In the genomic region with DNA sequence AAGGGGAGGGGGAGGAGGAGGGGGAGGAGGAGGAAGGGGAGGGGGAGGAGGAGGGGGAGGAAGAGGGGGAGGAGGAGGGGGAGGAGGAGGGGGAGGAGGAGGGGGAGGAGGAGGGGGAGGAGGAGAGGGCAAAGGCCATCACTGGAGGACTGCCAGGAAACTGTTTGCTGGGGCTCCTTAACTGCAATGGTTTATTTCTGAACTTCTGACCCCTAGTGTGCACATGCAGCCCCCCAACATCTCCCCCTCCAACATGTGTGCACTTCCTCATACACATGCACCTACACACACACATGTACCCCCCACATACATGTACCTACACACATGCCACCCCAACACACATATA, we compare ENCODE assay signal across 19 mouse cellular contexts. TPM values are rescaled to one million over a fixed set of nuclear protein-coding genes. Genes with fewer than 3 reads are reported as not detected.
A peak's percentile ranks its signal among the peaks of the same experiment; 100 is the strongest.
DNase-seq lines count a peak whose midpoint lies in the region; ATAC-seq lines count a peak whose summit lies in the region.
"Had no signal": no experiment of that assay in that cellular context is flagged by ENCODE, and none has a peak within 500 bp of the region (broad histone marks: within the 10 kb centered on the region; RNA-seq: fewer than 3 reads in every experiment).

No protein-coding gene starts in this region.

- no peaks in the 10 kb centered on the region for H3K36me3 ChIP-seq in heart, embryonic 12.5 days
- no peaks in the 10 kb centered on the region for H3K36me3 ChIP-seq in lung, embryonic 15.5 days
- H3K36me3 ChIP-seq in intestine, embryonic 15.5 days = no peaks in the 10 kb centered on the region
- H3K36me3 ChIP-seq: forebrain, embryonic 15.5 days; hindbrain, embryonic 12.5 days; neural tube, embryonic 12.5 days had no signal

- no peak overlapping the region for H3K4me2 ChIP-seq in heart, embryonic 12.5 days
- no peak overlapping the region for H3K4me2 ChIP-seq in lung, embryonic 15.5 days
- H3K4me2 ChIP-seq in intestine, embryonic 15.5 days (replicated peaks) = no peak overlapping the region
- H3K4me2 ChIP-seq: forebrain, embryonic 15.5 days; hindbrain, embryonic 12.5 days; neural tube, embryonic 12.5 days had no signal

- H3K27ac ChIP-seq in heart, embryonic 12.5 days (ENCODE audit: poor library complexity, severe bottlenecking) = peak overlapping the region; percentile 78
- H3K27ac ChIP-seq in lung, embryonic 15.5 days = peak overlapping the region; percentile 85
- peak overlapping the region; percentile 44; the same call in 1 of the 2 replicates for H3K27ac ChIP-seq in intestine, embryonic 15.5 days
- H3K27ac ChIP-seq: forebrain, embryonic 15.5 days; neural tube, embryonic 12.5 days had no signal

- intact Hi-C loops in heart, postnatal 25 days (cut with DNase I) = no loop called here

- no peaks in the 10 kb centered on the region for H3K9me3 ChIP-seq in heart, embryonic 12.5 days (replicated peaks)
- no peaks in the 10 kb centered on the region for H3K9me3 ChIP-seq in lung, embryonic 15.5 days
- no peaks in the 10 kb centered on the region for H3K9me3 ChIP-seq in intestine, embryonic 15.5 days
- H3K9me3 ChIP-seq: forebrain, embryonic 15.5 days; hindbrain, embryonic 12.5 days; neural tube, embryonic 12.5 days had no signal

- DNase-seq in heart, postnatal 25 days (ENCODE audit: low spot score) = no peak
- DNase-seq in lung, postnatal 25 days (ENCODE audit: low spot score) = no peak
- DNase-seq in yolk sac, embryonic 10.5 days (ENCODE audit: low spot score) = peak; percentile 18
- no peak for DNase-seq in ovary, postnatal 14 days (ENCODE audit: low spot score)
- DNase-seq: adrenal gland, postnatal 25 days; cerebellum, adult 18-20 months; cerebellum, postnatal 36 days; gastrocnemius, postnatal 36 days; right cerebral cortex, postnatal 14 days had no signal

- no peak overlapping the region for H3K9ac ChIP-seq in heart, embryonic 12.5 days
- no peak overlapping the region for H3K9ac ChIP-seq in lung, embryonic 15.5 days
- H3K9ac ChIP-seq in intestine, embryonic 15.5 days = no peak overlapping the region
- H3K9ac ChIP-seq: forebrain, embryonic 15.5 days; hindbrain, embryonic 12.5 days; neural tube, embryonic 12.5 days had no signal

- H3K4me3 ChIP-seq in heart, embryonic 12.5 days = no peak overlapping the region
- no peak overlapping the region for H3K4me3 ChIP-seq in lung, embryonic 15.5 days
- H3K4me3 ChIP-seq in intestine, embryonic 15.5 days (replicated peaks) = no peak overlapping the region
- H3K4me3 ChIP-seq: forebrain, embryonic 15.5 days; hindbrain, embryonic 12.5 days; neural tube, embryonic 12.5 days had no signal

- no peak for ATAC-seq in heart, embryonic 12.5 days (ENCODE audit: insufficient number of reproducible peaks, low FRiP score)
- no peak for ATAC-seq in lung, embryonic 15.5 days (ENCODE audit: borderline replicate concordance, extremely low read depth, low FRiP score, low TSS enrichment)
- no peak for ATAC-seq in intestine, embryonic 15.5 days
- ATAC-seq: forebrain, embryonic 15.5 days; inflammation-experienced regulatory T-cells, adult 6 months had no signal

- no peaks in the 10 kb centered on the region for H3K27me3 ChIP-seq in heart, embryonic 12.5 days (replicated peaks)
- H3K27me3 ChIP-seq in lung, embryonic 15.5 days = no peaks in the 10 kb centered on the region
- H3K27me3 ChIP-seq in intestine, embryonic 15.5 days (replicated peaks) = no peaks in the 10 kb centered on the region
- H3K27me3 ChIP-seq: forebrain, embryonic 15.5 days; hindbrain, embryonic 12.5 days; neural tube, embryonic 12.5 days had no signal

- peaks cover 29% of the 10 kb centered on the region for H3K4me1 ChIP-seq in heart, embryonic 12.5 days (replicated peaks)
- H3K4me1 ChIP-seq in lung, embryonic 15.5 days = peaks cover 55% of the 10 kb centered on the region
- H3K4me1 ChIP-seq in intestine, embryonic 15.5 days (replicated peaks) = peaks cover 25% of the 10 kb centered on the region
- H3K4me1 ChIP-seq: forebrain, embryonic 15.5 days; hindbrain, embryonic 12.5 days; neural tube, embryonic 12.5 days had no signal

RNA-seq across cellular contexts. Expression of a gene that starts 2.9 kb away (rescaled TPM):
- 0.43 and 0.71 TPM in 2 replicates for polyA plus RNA-seq in heart, embryonic 12.5 days (2016; fragmentation: Nextera tagmentation; extraction: Ambion mirVana)
- total RNA-seq in heart, postnatal 25 days (2021) = 1 to 10 TPM; 7.4 to 9.4 TPM
- 6.9 and 7.9 TPM in 2 replicates for polyA plus RNA-seq in lung, embryonic 15.5 days (2015; fragmentation: Nextera tagmentation; extraction: Ambion mirVana)
- 4.1 and 5.8 TPM in 2 replicates for polyA plus RNA-seq in intestine, embryonic 15.5 days (2015; fragmentation: Nextera tagmentation; extraction: Ambion mirVana)
- total RNA-seq: megakaryocyte-erythroid progenitor cell, adult 5-6 weeks; monocyte, adult 5-6 weeks had no signal
- polyA plus RNA-seq: inflammation-experienced regulatory T-cells, adult 6 months; limb, embryonic 11.5 days had no signal

RNA-seq across cellular contexts. Expression of a gene that starts 3.5 kb away (rescaled TPM):
- polyA plus RNA-seq in heart, embryonic 12.5 days (2016; fragmentation: Nextera tagmentation; extraction: Ambion mirVana) = 0.08 and 0.34 TPM in 2 replicates
- total RNA-seq in heart, postnatal 25 days (2021) = not detected
- polyA plus RNA-seq in lung, embryonic 15.5 days (2015; fragmentation: Nextera tagmentation; extraction: Ambion mirVana) = 0.29 and 0.50 TPM in 2 replicates
- polyA plus RNA-seq in intestine, embryonic 15.5 days (2015; fragmentation: Nextera tagmentation; extraction: Ambion mirVana) = 1.6 and 1.7 TPM in 2 replicates
- total RNA-seq: gastrocnemius, postnatal 36 days; megakaryocyte-erythroid progenitor cell, adult 5-6 weeks; monocyte, adult 5-6 weeks had no signal
- polyA plus RNA-seq: hindbrain, embryonic 12.5 days; inflammation-experienced regulatory T-cells, adult 6 months; limb, embryonic 11.5 days; neural tube, embryonic 12.5 days had no signal

RNA-seq across cellular contexts. Expression of a gene that starts 51.8 kb away (rescaled TPM):
- polyA plus RNA-seq in heart, embryonic 12.5 days (2016; fragmentation: Nextera tagmentation; extraction: Ambion mirVana) = 27.0 and 30.1 TPM in 2 replicates
- total RNA-seq in heart, postnatal 25 days (2021) = 10 to 100 TPM; 21.3 to 21.6 TPM
- polyA plus RNA-seq in lung, embryonic 15.5 days (2015; fragmentation: Nextera tagmentation; extraction: Ambion mirVana) = 36.6 and 37.2 TPM in 2 replicates
- polyA plus RNA-seq in intestine, embryonic 15.5 days (2015; fragmentation: Nextera tagmentation; extraction: Ambion mirVana) = 31.2 and 34.4 TPM in 2 replicates
